ENCODE assay signal across 11 mouse cellular contexts in the genomic region with DNA sequence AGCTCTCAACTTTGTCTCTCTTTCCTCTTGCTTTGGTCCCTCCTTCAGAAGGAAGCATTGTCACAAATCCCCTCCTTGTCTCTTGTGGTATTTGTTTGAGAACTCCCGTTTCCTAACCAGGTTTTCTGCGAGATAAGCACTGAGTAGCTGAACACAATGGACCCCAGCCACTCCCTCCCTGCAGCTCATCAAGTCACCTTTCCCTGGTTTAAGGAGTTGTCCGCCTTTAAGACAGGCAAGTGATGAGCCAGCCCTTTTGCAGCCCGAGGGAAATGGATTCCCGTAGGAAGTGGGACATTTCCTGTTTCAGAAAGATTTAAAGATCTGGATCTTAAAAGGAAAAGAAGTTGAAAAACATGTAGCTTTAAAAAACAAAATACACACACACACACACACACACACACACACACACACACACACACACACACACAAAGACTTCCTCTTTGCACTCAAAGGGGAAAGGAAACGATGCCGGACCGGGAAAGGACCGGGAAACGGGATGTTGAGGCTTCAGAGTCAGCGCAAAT. TPM values are rescaled to one million over a fixed set of nuclear protein-coding genes. Genes with fewer than 3 reads are reported as not detected.
A peak's percentile ranks its signal among the peaks of the same experiment; 100 is the strongest.
DNase-seq lines count a peak whose midpoint lies in the region; ATAC-seq lines count a peak whose summit lies in the region.
"Had no signal": no experiment of that assay in that cellular context is flagged by ENCODE, and none has a peak within 500 bp of the region (broad histone marks: within the 10 kb centered on the region; RNA-seq: fewer than 3 reads in every experiment).

No protein-coding gene starts in this region.

- no peak overlapping the region for H3K4me2 ChIP-seq in heart, embryonic 11.5 days
- H3K4me2 ChIP-seq: forebrain, embryonic 15.5 days had no signal

- peak; percentile 61; the same call in 1 of the 2 replicates for ATAC-seq in heart, embryonic 11.5 days (replicated peaks; ENCODE audit: insufficient number of reproducible peaks, low FRiP score, low TSS enrichment)
- ATAC-seq: forebrain, embryonic 15.5 days had no signal

- H3K36me3 ChIP-seq in heart, embryonic 11.5 days (ENCODE audit: control insufficient read depth, insufficient read depth, low read length): 0 out of 2 replicates have a peak, but pooled peaks cover 3% of the 10 kb centered on the region
- no peaks in the 10 kb centered on the region for H3K36me3 ChIP-seq in megakaryocyte, embryonic 14.5 days (replicated peaks; ENCODE audit: low read length)
- no peaks in the 10 kb centered on the region for H3K36me3 ChIP-seq in midbrain, embryonic 10.5 days
- H3K36me3 ChIP-seq: forebrain, embryonic 15.5 days had no signal

- peaks cover 10% of the 10 kb centered on the region for H3K4me1 ChIP-seq in heart, embryonic 11.5 days (ENCODE audit: control insufficient read depth, insufficient read depth, low read length)
- H3K4me1 ChIP-seq in megakaryocyte, embryonic 14.5 days: peaks cover 12% of the 10 kb centered on the region
- H3K4me1 ChIP-seq in midbrain, embryonic 10.5 days: peaks cover 4% of the 10 kb centered on the region; the same call in 1 of the 2 replicates
- H3K4me1 ChIP-seq: forebrain, embryonic 15.5 days had no signal

- H3K4me3 ChIP-seq in heart, embryonic 11.5 days (ENCODE audit: low read depth, low read length): no peak overlapping the region
- H3K4me3 ChIP-seq in megakaryocyte, embryonic 14.5 days (replicated peaks): peak overlapping the region; percentile 33
- H3K4me3 ChIP-seq in midbrain, embryonic 10.5 days: no peak overlapping the region
- H3K4me3 ChIP-seq: forebrain, embryonic 15.5 days had no signal

- 39% methylated on average over 11 of the region's 11 CpGs for WGBS in heart, embryonic 11.5 days (ENCODE audit: insufficient replicate concordance)
- 66% methylated on average over 11 of the region's 11 CpGs for WGBS in midbrain, embryonic 10.5 days

- no peaks in the 10 kb centered on the region for H3K9me3 ChIP-seq in heart, embryonic 11.5 days (replicated peaks; ENCODE audit: control insufficient read depth, low read length)
- no peaks in the 10 kb centered on the region for H3K9me3 ChIP-seq in megakaryocyte, embryonic 14.5 days
- no peaks in the 10 kb centered on the region for H3K9me3 ChIP-seq in midbrain, embryonic 10.5 days (replicated peaks)
- H3K9me3 ChIP-seq: forebrain, embryonic 15.5 days had no signal

- DNase-seq in kidney, adult 18-20 months: peak; percentile 25
- no peak for DNase-seq in kidney, adult 11 months
- peak; percentile 55 to 61 for DNase-seq in kidney, postnatal 4 days
- no peak for DNase-seq in midbrain, embryonic 10.5 days (ENCODE audit: low spot score)
- DNase-seq in neural tube, embryonic 10.5 days (ENCODE audit: extremely low spot score, low spot score): no peak
- no peak for DNase-seq in left cerebral cortex, adult 11 months (ENCODE audit: low spot score)
- DNase-seq: cerebellum, adult 11-12 months; layer of hippocampus, adult 9-11 months had no signal

- 0 out of 2 replicates have a peak overlapping the region, but pooled peaks have one; percentile 3 for H3K27ac ChIP-seq in heart, embryonic 11.5 days (ENCODE audit: low read depth, low read length)
- H3K27ac ChIP-seq in midbrain, embryonic 10.5 days (replicated peaks): no peak overlapping the region
- H3K27ac ChIP-seq: forebrain, embryonic 15.5 days had no signal

- H3K9ac ChIP-seq in heart, embryonic 11.5 days (ENCODE audit: low read depth, low read length): no peak overlapping the region
- H3K9ac ChIP-seq: forebrain, embryonic 15.5 days had no signal

- H3K27me3 ChIP-seq in heart, embryonic 11.5 days (ENCODE audit: control insufficient read depth, insufficient read depth, low read length): no peaks in the 10 kb centered on the region
- H3K27me3 ChIP-seq in megakaryocyte, embryonic 14.5 days (replicated peaks): no peaks in the 10 kb centered on the region
- H3K27me3 ChIP-seq in midbrain, embryonic 10.5 days (ENCODE audit: low read depth, poor library complexity, severe bottlenecking): no peaks in the 10 kb centered on the region
- H3K27me3 ChIP-seq: forebrain, embryonic 15.5 days had no signal

RNA-seq across cellular contexts. Expression of a gene that starts 16.9 kb away (rescaled TPM):
- polyA plus RNA-seq in heart, embryonic 11.5 days (2014; fragmentation: Nextera tagmentation; extraction: Ambion mirVana): 76.3 and 83.8 TPM in 2 replicates
- 0.31 TPM in 1 of 2 replicates, not detected in the other for polyA plus RNA-seq in megakaryocyte, embryonic 14.5 days (2012; ENCODE audit: insufficient read depth, low replicate concordance)
- 16.5 and 17.2 TPM in 2 replicates for polyA plus RNA-seq in midbrain, embryonic 10.5 days (2016; fragmentation: Nextera tagmentation; extraction: Ambion mirVana)

RNA-seq across cellular contexts. Expression of a gene that starts 34.5 kb away (rescaled TPM):
- polyA plus RNA-seq in heart, embryonic 11.5 days (2014; fragmentation: Nextera tagmentation; extraction: Ambion mirVana): 59.6 and 68.1 TPM in 2 replicates
- polyA plus RNA-seq in megakaryocyte, embryonic 14.5 days (2012; ENCODE audit: insufficient read depth, low replicate concordance): 0.08 TPM in 1 of 2 replicates, not detected in the other
- polyA plus RNA-seq in midbrain, embryonic 10.5 days (2016; fragmentation: Nextera tagmentation; extraction: Ambion mirVana): 11.3 and 13.4 TPM in 2 replicates

Comparison
In these comparisons a context has a peak if more than half of its experiments do, and no peak if none do; other contexts are left out.
1. DNase-seq: peak in kidney, adult 18-20 months (single experiment) and kidney, postnatal 4 days (2 of 2); none in kidney, adult 11 months (single experiment), midbrain, embryonic 10.5 days (single experiment), neural tube, embryonic 10.5 days (single experiment) and left cerebral cortex, adult 11 months (single experiment).
2. RNA of a gene that starts 16.9 kb away (polyA plus RNA-seq): 76.3 to 83.8 TPM in heart, embryonic 11.5 days and 16.5 to 17.2 TPM in midbrain, embryonic 10.5 days; 0.31 TPM in megakaryocyte, embryonic 14.5 days; every median in the first group is over 10 times any median in the second.
3. RNA of a gene that starts 34.5 kb away (polyA plus RNA-seq): 59.6 to 68.1 TPM in heart, embryonic 11.5 days and 11.3 to 13.4 TPM in midbrain, embryonic 10.5 days; 0.08 TPM in megakaryocyte, embryonic 14.5 days; every median in the first group is over 10 times any median in the second.